Mouse (Mus musculus): ENCODE data around the gene Tdo2. TPM values are rescaled to one million over a fixed set of nuclear protein-coding genes. Genes with fewer than 3 reads are reported as not detected.

Tdo2 gene
- total and polyA plus RNA-seq, 3 experiments = not detected

DNA sequence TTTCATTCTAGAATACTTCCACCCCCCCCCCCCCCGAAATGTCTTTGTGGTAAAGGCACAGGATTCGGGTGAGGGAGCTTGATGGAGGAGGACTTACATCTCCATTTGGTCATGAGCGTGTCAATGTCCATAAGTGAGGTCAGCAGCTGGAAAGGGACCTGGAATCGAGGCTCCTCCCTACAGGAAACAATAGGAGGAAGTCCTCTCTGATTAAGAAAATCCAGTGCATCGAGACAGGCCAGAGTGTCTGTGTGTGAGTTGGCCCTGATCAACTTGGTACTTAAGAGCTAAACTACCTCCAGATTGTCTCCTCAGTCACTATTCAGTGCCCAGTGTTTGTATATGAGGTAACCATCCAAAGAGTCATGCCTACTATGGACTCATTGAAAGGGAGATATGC lies 14.7 kb downstream of the Tdo2 start:
- Histone ChIP-seq H3K79me2 (replicated peaks; ENCODE audit: control insufficient read depth, insufficient read depth, low read length) (no peaks in the 10 kb centered on the region), H3K27ac (no peak overlapping the region), H3K4me1 (ENCODE audit: control insufficient read depth, insufficient read depth, low read length) (no peaks in the 10 kb centered on the region), H3K36me3 (ENCODE audit: control insufficient read depth, insufficient read depth, low read length) (no peaks in the 10 kb centered on the region), H3K27me3 (ENCODE audit: control insufficient read depth, insufficient read depth, low read length) (no peaks in the 10 kb centered on the region), H3K4me3 (no peak overlapping the region), H3K9ac (ENCODE audit: low read depth, low read length) (no peak overlapping the region)
- WGBS = 47% methylated on average over 5 of the region's 5 CpGs
- TF ChIP-seq CTCF (IDR thresholded peaks at IDR 0.05) (no peak), EP300 (IDR thresholded peaks at IDR 0.05; ENCODE audit: insufficient read depth, low read depth, low read length) (no peak), POLR2A (IDR thresholded peaks at IDR 0.05; ENCODE audit: insufficient read depth, low read depth, low read length) (no peak)
- no peak for DNase-seq
- intact Hi-C loops (cut with DNase I) = no loop called here

DNA sequence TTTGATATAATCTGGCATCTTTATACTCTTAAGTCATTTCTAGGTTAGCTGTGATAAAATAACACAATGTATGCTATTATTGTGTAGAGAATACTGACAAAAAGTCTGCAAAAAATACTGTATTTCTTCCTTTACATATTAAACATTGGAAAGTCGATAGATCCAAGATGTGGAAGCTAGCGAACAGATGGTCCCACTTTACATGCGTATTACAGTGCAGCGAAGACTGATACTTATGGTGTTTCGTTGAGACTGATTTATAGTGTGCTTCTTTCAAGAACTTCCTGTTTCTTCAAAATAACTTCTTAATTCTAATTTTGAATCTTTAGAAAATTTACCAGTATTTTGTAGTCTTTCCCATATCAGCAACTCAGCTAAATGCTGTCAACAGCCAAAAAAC lies 18.5 kb downstream of the Tdo2 start:
- no peak for DNase-seq
- 93% methylated on average over 5 of the region's 5 CpGs for WGBS
- Histone ChIP-seq H3K9ac (ENCODE audit: low read depth, low read length) (no peak overlapping the region), H3K36me3 (ENCODE audit: control insufficient read depth, insufficient read depth, low read length) (no peaks in the 10 kb centered on the region), H3K27ac (no peak overlapping the region), H3K4me3 (no peak overlapping the region), H3K4me1 (ENCODE audit: control insufficient read depth, insufficient read depth, low read length) (no peaks in the 10 kb centered on the region), H3K79me2 (replicated peaks; ENCODE audit: control insufficient read depth, insufficient read depth, low read length) (no peaks in the 10 kb centered on the region), H3K27me3 (ENCODE audit: control insufficient read depth, insufficient read depth, low read length) (no peaks in the 10 kb centered on the region)
- no peak for TF ChIP-seq EP300 (IDR thresholded peaks at IDR 0.05; ENCODE audit: insufficient read depth, low read depth, low read length)
- TF ChIP-seq POLR2A (IDR thresholded peaks at IDR 0.05; ENCODE audit: insufficient read depth, low read depth, low read length) = no peak
- no peak for TF ChIP-seq CTCF (IDR thresholded peaks at IDR 0.05)
- intact Hi-C loops (cut with DNase I) = no loop called here

DNA sequence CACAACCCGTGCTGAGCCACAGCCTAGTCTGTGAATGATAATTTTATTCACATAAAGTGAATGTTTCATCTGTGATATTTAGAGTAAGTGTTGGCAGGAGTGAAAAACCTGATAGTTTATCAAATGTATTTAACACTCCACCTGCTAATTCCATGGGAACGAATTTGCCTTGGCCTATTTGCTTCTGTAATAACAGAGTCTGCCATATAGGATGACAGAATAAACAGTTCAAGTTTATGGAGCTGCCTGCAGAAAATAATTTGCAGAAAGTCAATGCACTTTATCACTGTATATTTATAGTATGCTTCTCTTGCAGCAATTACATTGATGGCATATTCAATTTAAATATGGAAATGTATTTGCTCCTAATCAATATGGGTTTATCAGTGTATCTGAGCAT lies 24.2 kb downstream of the Tdo2 start:
- intact Hi-C loops (cut with DNase I) = no loop called here
- H3K4me3 ChIP-seq = no peak overlapping the region
- H3K36me3 ChIP-seq (ENCODE audit: control insufficient read depth, insufficient read depth, low read length) = no peaks in the 10 kb centered on the region
- TF ChIP-seq CTCF (IDR thresholded peaks at IDR 0.05) (no peak), POLR2A (IDR thresholded peaks at IDR 0.05; ENCODE audit: insufficient read depth, low read depth, low read length) (no peak), EP300 (IDR thresholded peaks at IDR 0.05; ENCODE audit: insufficient read depth, low read depth, low read length) (no peak)
- H3K27me3 ChIP-seq (ENCODE audit: control insufficient read depth, insufficient read depth, low read length) = no peaks in the 10 kb centered on the region
- H3K79me2 ChIP-seq (replicated peaks; ENCODE audit: control insufficient read depth, insufficient read depth, low read length) = no peaks in the 10 kb centered on the region
- no peaks in the 10 kb centered on the region for H3K4me1 ChIP-seq (ENCODE audit: control insufficient read depth, insufficient read depth, low read length)
- DNase-seq = no peak
- no peak overlapping the region for H3K9ac ChIP-seq (ENCODE audit: low read depth, low read length)
- WGBS = 79% methylated on average over 2 of the region's 2 CpGs
- H3K27ac ChIP-seq = no peak overlapping the region

DNA sequence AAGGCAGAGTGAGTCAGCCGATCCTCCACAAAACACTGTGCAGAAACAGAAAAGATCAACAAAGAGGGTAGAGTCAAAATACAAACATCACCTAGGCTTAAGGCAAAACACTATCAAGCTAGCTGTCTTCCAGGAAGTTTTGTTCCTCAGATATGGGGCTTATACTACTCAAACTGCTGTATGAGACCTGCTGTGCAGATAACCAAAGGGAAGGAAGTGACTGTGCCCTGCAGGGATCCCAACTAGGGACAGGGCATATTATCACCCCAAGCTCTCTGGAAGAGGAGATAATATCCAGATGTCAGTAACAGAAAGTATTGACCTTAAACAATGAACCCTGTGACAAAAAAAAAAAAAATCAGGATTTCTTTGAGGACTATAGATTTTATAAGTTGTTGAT lies 27.0 kb downstream of the Tdo2 start:
- no peak overlapping the region for H3K4me3 ChIP-seq
- DNase-seq = no peak
- H3K4me1 ChIP-seq (ENCODE audit: control insufficient read depth, insufficient read depth, low read length) = no peaks in the 10 kb centered on the region
- no peak overlapping the region for H3K27ac ChIP-seq
- H3K79me2 ChIP-seq (replicated peaks; ENCODE audit: control insufficient read depth, insufficient read depth, low read length) = no peaks in the 10 kb centered on the region
- no peak for TF ChIP-seq POLR2A (IDR thresholded peaks at IDR 0.05; ENCODE audit: insufficient read depth, low read depth, low read length)
- TF ChIP-seq CTCF (IDR thresholded peaks at IDR 0.05) = no peak
- no peak for TF ChIP-seq EP300 (IDR thresholded peaks at IDR 0.05; ENCODE audit: insufficient read depth, low read depth, low read length)
- H3K36me3 ChIP-seq (ENCODE audit: control insufficient read depth, insufficient read depth, low read length) = no peaks in the 10 kb centered on the region
- no peak overlapping the region for H3K9ac ChIP-seq (ENCODE audit: low read depth, low read length)
- intact Hi-C loops (cut with DNase I) = no loop called here
- H3K27me3 ChIP-seq (ENCODE audit: control insufficient read depth, insufficient read depth, low read length) = no peaks in the 10 kb centered on the region
- 56% methylated on average over 1 of the region's 1 CpGs for WGBS

DNA sequence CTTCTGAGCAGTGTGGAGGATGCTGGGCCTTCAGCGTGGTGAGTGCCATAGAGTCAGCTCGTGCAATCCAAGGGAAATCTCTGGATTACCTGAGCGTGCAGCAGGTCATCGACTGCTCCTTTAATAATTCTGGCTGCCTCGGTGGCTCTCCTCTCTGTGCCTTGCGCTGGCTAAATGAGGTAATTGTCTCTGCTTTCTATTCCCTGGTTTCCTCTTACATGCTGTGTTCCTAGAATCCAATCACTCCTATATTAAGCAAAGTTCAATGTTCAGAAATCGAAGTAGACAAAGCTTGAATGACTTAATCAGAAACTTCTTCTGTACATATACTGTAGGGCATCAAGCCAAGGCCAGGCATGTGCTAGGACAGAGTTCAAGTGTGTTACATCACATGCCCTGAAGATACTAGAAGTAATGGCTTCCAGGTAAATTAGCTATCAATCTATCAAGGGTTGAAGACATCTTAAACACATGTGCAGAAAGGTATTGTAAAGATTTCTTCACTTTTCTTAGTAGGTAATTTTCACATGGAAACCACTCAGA lies 31.1 kb downstream of the Tdo2 start:
- Histone ChIP-seq H3K4me3 (no peak overlapping the region), H3K4me1 (ENCODE audit: control insufficient read depth, insufficient read depth, low read length) (no peaks in the 10 kb centered on the region), H3K79me2 (replicated peaks; ENCODE audit: control insufficient read depth, insufficient read depth, low read length) (no peaks in the 10 kb centered on the region), H3K27me3 (ENCODE audit: control insufficient read depth, insufficient read depth, low read length) (no peaks in the 10 kb centered on the region), H3K9ac (ENCODE audit: low read depth, low read length) (no peak overlapping the region), H3K27ac (no peak overlapping the region), H3K36me3 (ENCODE audit: control insufficient read depth, insufficient read depth, low read length) (no peaks in the 10 kb centered on the region)
- 94% methylated on average over 7 of the region's 7 CpGs for WGBS
- TF ChIP-seq POLR2A (IDR thresholded peaks at IDR 0.05; ENCODE audit: insufficient read depth, low read depth, low read length) (no peak), CTCF (IDR thresholded peaks at IDR 0.05) (no peak), EP300 (IDR thresholded peaks at IDR 0.05; ENCODE audit: insufficient read depth, low read depth, low read length) (no peak)
- no peak for DNase-seq
- intact Hi-C loops (cut with DNase I) = no loop called here

DNA sequence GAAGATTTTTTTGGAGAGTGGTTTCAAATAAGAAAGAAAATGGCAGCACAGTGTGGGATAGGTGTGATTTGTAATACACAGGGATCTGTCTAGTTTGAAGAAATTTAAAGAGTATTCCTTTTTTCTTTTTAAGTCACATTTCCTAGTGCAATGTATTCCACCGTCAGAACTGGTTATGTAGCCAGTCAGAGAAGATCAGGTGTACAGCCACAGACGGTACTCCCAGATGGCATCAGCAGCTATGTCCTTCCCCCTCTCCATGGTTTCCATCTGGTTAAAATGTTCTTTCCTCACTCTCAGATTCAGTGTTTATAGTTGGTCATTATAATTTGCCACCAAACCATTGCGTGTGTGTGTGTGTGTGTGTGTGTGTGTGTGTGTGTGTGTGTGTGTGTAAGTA lies 32.9 kb downstream of the Tdo2 start:
- 94% methylated on average over 3 of the region's 3 CpGs for WGBS
- DNase-seq = no peak
- no peak for TF ChIP-seq POLR2A (IDR thresholded peaks at IDR 0.05; ENCODE audit: insufficient read depth, low read depth, low read length)
- no peak for TF ChIP-seq CTCF (IDR thresholded peaks at IDR 0.05)
- no peak for TF ChIP-seq EP300 (IDR thresholded peaks at IDR 0.05; ENCODE audit: insufficient read depth, low read depth, low read length)
- Histone ChIP-seq H3K27ac (no peak overlapping the region), H3K27me3 (ENCODE audit: control insufficient read depth, insufficient read depth, low read length) (no peaks in the 10 kb centered on the region), H3K4me1 (ENCODE audit: control insufficient read depth, insufficient read depth, low read length) (peaks cover 1% of the 10 kb centered on the region), H3K79me2 (replicated peaks; ENCODE audit: control insufficient read depth, insufficient read depth, low read length) (no peaks in the 10 kb centered on the region; the same call in 1 of the 2 replicates), H3K4me3 (no peak overlapping the region), H3K36me3 (ENCODE audit: control insufficient read depth, insufficient read depth, low read length) (no peaks in the 10 kb centered on the region), H3K9ac (ENCODE audit: low read depth, low read length) (no peak overlapping the region)
- intact Hi-C loops (cut with DNase I) = no loop called here
